Mouse (Mus musculus) retina, adult 2 months (tissue): ENCODE measurements around the gene Ubxn11.
A peak's percentile ranks its signal among the peaks of the same experiment; 100 is the strongest.

Experiments
- DNase-seq: peaks from one replicate; pipeline ENCODE4 v3.0.0-alpha.2; 2012; ENCODE audit warnings: low read depth, low spot score

Ubxn11 gene

GRCm38 (mm10) chr4:134101979-134102741 is at the start of gene Ubxn11:
TSS of gene Ubxn11 (plus strand) at chr4:134102570.
- DNase-seq: peak; percentile 85

GRCm38 (mm10) chr4:134053538-134053937 is 48.8 kb upstream of the Ubxn11 start, which contains the start of gene Zfp683:
TSS of gene Zfp683 (plus strand) at chr4:134053838.
- no peak for DNase-seq

- no peak for DNase-seq
Measured at GRCm38 (mm10) chr4:134058166-134058715, 44.1 kb upstream of the Ubxn11 start.

GRCm38 (mm10) chr4:134058908-134059307 is 43.5 kb upstream of the Ubxn11 start:
- DNase-seq: no peak

- DNase-seq: no peak
Measured at GRCm38 (mm10) chr4:134060135-134060865, 42.1 kb upstream of the Ubxn11 start, which contains the start of gene Crybg2. TSS of gene Crybg2 (plus strand) at chr4:134060815.

GRCm38 (mm10) chr4:134061166-134061830 is 41.1 kb upstream of the Ubxn11 start:
- DNase-seq: no peak

GRCm38 (mm10) chr4:134061944-134062446 is 40.4 kb upstream of the Ubxn11 start:
- DNase-seq: no peak

- DNase-seq: no peak
Measured at GRCm38 (mm10) chr4:134062561-134062960, 39.8 kb upstream of the Ubxn11 start.

GRCm38 (mm10) chr4:134065431-134066004 is 36.9 kb upstream of the Ubxn11 start:
- DNase-seq: no peak

GRCm38 (mm10) chr4:134067383-134067782 is 35.0 kb upstream of the Ubxn11 start:
- no peak for DNase-seq

- no peak for DNase-seq
Measured at GRCm38 (mm10) chr4:134067833-134068544, 34.4 kb upstream of the Ubxn11 start.

- no peak for DNase-seq
Measured at GRCm38 (mm10) chr4:134068793-134069580, 33.4 kb upstream of the Ubxn11 start.

GRCm38 (mm10) chr4:134078694-134079093 is 23.7 kb upstream of the Ubxn11 start:
- DNase-seq: no peak

GRCm38 (mm10) chr4:134080674-134081073 is 21.7 kb upstream of the Ubxn11 start:
- no peak for DNase-seq

- DNase-seq: peak; percentile 43
Measured at GRCm38 (mm10) chr4:134081730-134082386, 20.5 kb upstream of the Ubxn11 start.

GRCm38 (mm10) chr4:134082460-134082859 is 19.9 kb upstream of the Ubxn11 start:
- DNase-seq: no peak

- no peak for DNase-seq
Measured at GRCm38 (mm10) chr4:134084999-134085398, 17.4 kb upstream of the Ubxn11 start.

- peak; percentile 46 for DNase-seq
Measured at GRCm38 (mm10) chr4:134087412-134087811, 15.0 kb upstream of the Ubxn11 start.

- DNase-seq: no peak
Measured at GRCm38 (mm10) chr4:134089029-134089428, 13.3 kb upstream of the Ubxn11 start.
